8 mouse cellular contexts compared by ENCODE assay signal in the genomic region with DNA sequence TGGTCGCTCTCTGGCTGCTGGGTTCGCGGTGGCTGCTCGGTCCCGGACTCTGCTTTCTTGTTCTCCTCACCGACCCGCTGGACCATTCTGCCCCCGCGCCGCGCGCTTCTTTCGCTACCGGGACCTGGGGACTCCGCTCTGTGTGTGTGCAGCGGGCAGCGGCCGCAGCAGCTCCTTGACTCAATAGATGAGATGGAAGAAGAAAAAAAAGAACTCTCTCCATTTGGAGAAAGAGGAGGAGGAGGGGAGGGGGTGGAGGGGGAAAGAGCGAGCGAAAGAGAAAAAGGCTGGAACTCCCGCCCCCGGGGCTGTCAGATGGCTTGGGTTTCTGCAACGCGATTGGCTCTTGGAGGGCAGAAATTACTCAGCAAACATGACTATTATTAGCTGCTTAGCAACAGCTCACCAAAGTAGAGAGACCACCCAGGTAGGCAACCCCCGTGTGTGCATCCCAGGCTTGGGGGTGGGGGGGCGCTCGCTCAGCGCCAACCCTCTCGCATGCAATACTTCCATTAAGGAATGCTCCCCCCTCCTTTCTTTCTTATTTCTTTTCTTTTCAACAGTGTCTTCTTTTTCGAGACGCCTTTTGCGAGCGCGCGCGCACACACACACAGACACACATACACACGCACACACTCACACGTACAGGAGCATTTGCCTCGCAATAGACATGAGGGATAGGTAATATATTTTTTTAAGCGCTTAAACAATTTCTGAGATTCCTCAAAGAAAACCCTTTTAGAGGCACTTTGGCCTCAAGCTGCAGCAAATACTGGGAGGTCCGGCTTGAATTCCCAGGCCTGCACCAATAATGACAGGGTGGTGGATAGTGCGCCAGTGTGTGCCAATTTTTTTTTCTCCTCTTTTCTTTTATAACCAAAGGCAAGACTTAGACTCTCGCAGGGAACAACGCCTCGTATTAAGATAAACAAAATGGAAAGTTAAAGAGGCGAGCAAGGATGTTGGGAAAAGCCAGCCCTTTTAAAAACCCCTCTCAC. TPM values are rescaled to one million over a fixed set of nuclear protein-coding genes. Genes with fewer than 3 reads are reported as not detected.
DNase-seq lines count a peak whose midpoint lies in the region; ATAC-seq lines count a peak whose summit lies in the region.

No protein-coding gene starts in this region.

- peak overlapping the region; percentile 97 for H3K4me3 ChIP-seq in hindbrain, embryonic 12.5 days

- peak; percentile 99 for DNase-seq in Muller cell, postnatal 12 days (ENCODE audit: inconsistent ontology term)
- DNase-seq in cerebellum, adult 9-10 months = peak; percentile 91
- peak; percentile 85 to 87 for DNase-seq in layer of hippocampus, postnatal 36 days
- DNase-seq in lung, postnatal 25 days (ENCODE audit: low spot score) = peak; percentile 87
- peak; percentile 60 for DNase-seq in retina, postnatal 7 days (ENCODE audit: low read depth, low spot score)
- peak; percentile 62 for DNase-seq in urinary bladder, adult 2 months (ENCODE audit: low spot score)

- no peaks in the 10 kb centered on the region for H3K36me3 ChIP-seq in hindbrain, embryonic 12.5 days

- peak overlapping the region; percentile 99 for H3K9ac ChIP-seq in hindbrain, embryonic 12.5 days

- no peaks in the 10 kb centered on the region for H3K9me3 ChIP-seq in hindbrain, embryonic 12.5 days (replicated peaks)

- peak overlapping the region; percentile 100 for H3K27ac ChIP-seq in hindbrain, embryonic 12.5 days

- H3K4me1 ChIP-seq in hindbrain, embryonic 12.5 days = peaks cover 40% of the 10 kb centered on the region

- peak; percentile 14 for ATAC-seq in frontal cortex, adult (ENCODE audit: low TSS enrichment)
- peak; percentile 72 for ATAC-seq in hindbrain, embryonic 12.5 days (ENCODE audit: low FRiP score)

- H3K4me2 ChIP-seq in hindbrain, embryonic 12.5 days (replicated peaks) = peak overlapping the region; percentile 96

- peaks cover 25% of the 10 kb centered on the region for H3K27me3 ChIP-seq in hindbrain, embryonic 12.5 days

- under 1% methylated on average over 45 of the region's 46 CpGs for WGBS in hindbrain, embryonic 12.5 days

RNA-seq across cellular contexts. Expression of gene Ptch1, which starts 7.1 kb away (rescaled TPM):
- polyA plus RNA-seq in hindbrain, embryonic 12.5 days (2016; fragmentation: Nextera tagmentation; extraction: Ambion mirVana) = 22.7 and 24.3 TPM in 2 replicates
- total RNA-seq in layer of hippocampus, postnatal 36 days (2021) = 10 to 100 TPM; 41.0 to 49.1 TPM
- 29.6 and 42.7 TPM in 2 replicates for polyA plus RNA-seq in urinary bladder, adult 2 months (2012; rRNA removed)

Comparison
In these comparisons a context has a peak if more than half of its experiments do, and no peak if none do; other contexts are left out.
1. Peak in every context shown above with its lines: DNase-seq, ATAC-seq, H3K4me3 ChIP-seq and H3K27ac ChIP-seq.